Mouse (Mus musculus) cerebellum, adult 2 months (tissue): ENCODE results near the gene Hip1r. TPM values are rescaled to one million over a fixed set of nuclear protein-coding genes. Genes with fewer than 3 reads are reported as not detected.

ENCODE experiments used
- DNase-seq, 2 experiments: peaks; one replicate each; pipeline ENCODE4 v3.0.0; 2021
- H3K27ac ChIP-seq: fragments of 200-500 bp; 2 replicates; pipeline ENCODE4 v1.5.1; 2012; ENCODE audit warnings: low read length, control low read depth, inconsistent platforms; ENCODE audit not compliant: insufficient read depth
- H3K27me3 ChIP-seq: fragments of 200-500 bp; 2 replicates; pipeline ENCODE4 v1.6.1; 2012; ENCODE audit warnings: inconsistent platforms, mild to moderate bottlenecking, low read length, moderate library complexity; ENCODE audit not compliant: control insufficient read depth, insufficient read depth
- H3K4me1 ChIP-seq: fragments of 200-500 bp; 2 replicates; pipeline ENCODE4 v1.6.1; 2011; ENCODE audit warnings: low read length; ENCODE audit not compliant: control insufficient read depth, insufficient read depth
- H3K4me3 ChIP-seq: fragments of 200-500 bp; replicated peaks from 2 replicates; pipeline ENCODE3; 2011; ENCODE audit warnings: mild to moderate bottlenecking, low read depth, low read length, control low read depth; ENCODE audit not compliant: insufficient read depth
- CTCF ChIP-seq: fragments of 200-500 bp; IDR thresholded peaks from 2 replicates; pipeline ENCODE4 v1.5.1; 2011; ENCODE audit warnings: low read depth, mild to moderate bottlenecking, control low read depth, low read length, moderate library complexity, borderline replicate concordance; ENCODE audit not compliant: insufficient read depth
- POLR2A ChIP-seq: fragments of 200-500 bp; IDR thresholded peaks from 2 replicates; pipeline ENCODE4 v1.6.1; 2011; ENCODE audit warnings: low read length, control low read depth, borderline replicate concordance; ENCODE audit not compliant: insufficient read depth
- WGBS: fragments of 180-500 bp; shearing (Covaris S2); methylation state at CpG from one replicate; pipeline ENCODE4 v1.1.7; 2018; 5-methylcytosine and 5-hydroxymethylcytosine counted together
- polyA plus RNA-seq: library from polyadenylated mRNA; depleted of rRNA; stranded (reverse); fragments of >200 nt; gene quantifications from 2 replicates; pipeline ENCODE4 v1.2.3, GENCODE M21; 2012

Gene Hip1r
- polyA plus RNA-seq, 1 experiment: 42.4 TPM

- Histone ChIP-seq H3K27ac (peak overlapping the region; percentile 86), H3K4me1 (peaks cover 26% of the 10 kb centered on the region), H3K4me3 (peak overlapping the region; percentile 93), H3K27me3 (no peaks in the 10 kb centered on the region)
- TF ChIP-seq POLR2A (no peak), CTCF (no peak)
- WGBS: 4% methylated on average over 12 of the region's 12 CpGs
- DNase-seq: peak; percentile 59 to 67
These were observed 57.1 kb downstream of the Hip1r start for GRCm38 (mm10) chr5:124030386-124031067.

GRCm38 (mm10) chr5:124031068-124031955 lies 57.9 kb downstream of the Hip1r start:
- Histone ChIP-seq H3K4me3 (peak overlapping the region; percentile 93), H3K27ac (peak overlapping the region; percentile 86), H3K27me3 (no peaks in the 10 kb centered on the region), H3K4me1 (peaks cover 18% of the 10 kb centered on the region)
- TF ChIP-seq CTCF (no peak), POLR2A (no peak)
- peak in 1 of 2 experiments; percentile 51 for DNase-seq
- under 1% methylated on average over 25 of the region's 26 CpGs for WGBS

- DNase-seq: peak; percentile 92 to 94
- WGBS: under 1% methylated on average over 52 of the region's 52 CpGs
- Histone ChIP-seq H3K4me3 (peak within 1 kb of the TSS; percentile 93), H3K27me3 (no peaks in the 10 kb centered on the region), H3K4me1 (peaks cover 15% of the 10 kb centered on the region), H3K27ac (peak within 1 kb of the TSS; percentile 86)
- TF ChIP-seq POLR2A: peak; percentile 88
- no peak for TF ChIP-seq CTCF
These were observed 58.6 kb downstream of the Hip1r start, which contains the start of gene Vps37b for GRCm38 (mm10) chr5:124032001-124032508. Vps37b (minus strand) TSS chr5:124032270.

- Histone ChIP-seq H3K27me3 (no peaks in the 10 kb centered on the region), H3K27ac (no peak overlapping the region), H3K4me1 (peaks cover 2% of the 10 kb centered on the region; the same call in 1 of the 2 replicates), H3K4me3 (no peak overlapping the region)
- no peak for TF ChIP-seq CTCF
- TF ChIP-seq POLR2A: no peak
- 78% methylated on average over 11 of the region's 11 CpGs for WGBS
- no peak for DNase-seq
These were observed 61.0 kb downstream of the Hip1r start for GRCm38 (mm10) chr5:124034471-124034870.

GRCm38 (mm10) chr5:124035406-124035805 lies 62.0 kb downstream of the Hip1r start:
- H3K27ac ChIP-seq: no peak overlapping the region
- H3K4me3 ChIP-seq: no peak overlapping the region
- no peak for DNase-seq
- no peaks in the 10 kb centered on the region for H3K27me3 ChIP-seq
- WGBS: 90% methylated on average over 9 of the region's 9 CpGs
- no peaks in the 10 kb centered on the region for H3K4me1 ChIP-seq
- TF ChIP-seq CTCF (no peak), POLR2A (no peak)

GRCm38 (mm10) chr5:124035806-124036205 lies 62.4 kb downstream of the Hip1r start:
- WGBS: 76% methylated on average over 8 of the region's 8 CpGs
- Histone ChIP-seq H3K4me3 (no peak overlapping the region), H3K27me3 (no peaks in the 10 kb centered on the region), H3K27ac (no peak overlapping the region), H3K4me1 (no peaks in the 10 kb centered on the region)
- no peak for DNase-seq
- TF ChIP-seq POLR2A: no peak
- TF ChIP-seq CTCF: no peak

- H3K4me3 ChIP-seq: no peak overlapping the region
- DNase-seq: no peak
- H3K27ac ChIP-seq: no peak overlapping the region
- 52% methylated on average over 6 of the region's 6 CpGs for WGBS
- H3K4me1 ChIP-seq: no peaks in the 10 kb centered on the region
- TF ChIP-seq CTCF: no peak
- no peak for TF ChIP-seq POLR2A
- no peaks in the 10 kb centered on the region for H3K27me3 ChIP-seq
These were observed 62.9 kb downstream of the Hip1r start for GRCm38 (mm10) chr5:124036341-124036740.

GRCm38 (mm10) chr5:124036836-124037235 lies 63.4 kb downstream of the Hip1r start:
- 77% methylated on average over 5 of the region's 5 CpGs for WGBS
- H3K4me1 ChIP-seq: no peaks in the 10 kb centered on the region
- no peak for DNase-seq
- H3K27me3 ChIP-seq: no peaks in the 10 kb centered on the region
- H3K27ac ChIP-seq: no peak overlapping the region
- no peak overlapping the region for H3K4me3 ChIP-seq
- TF ChIP-seq CTCF (no peak), POLR2A (no peak)
